Comparison of ENCODE assay signal across 8 mouse cellular contexts in genomic region chr15:36979488-36980201, GRCm38 (mm10). TPM values are rescaled to one million over a fixed set of nuclear protein-coding genes. Genes with fewer than 3 reads are reported as not detected.
DNase-seq lines count a peak whose midpoint lies in the region; ATAC-seq lines count a peak whose summit lies in the region.

No protein-coding gene starts in this region.

- peak; percentile 91 for DNase-seq in ES-CJ7 (ENCODE audit: low read depth, low spot score)
- DNase-seq in brain, embryonic 18.5 days (ENCODE audit: low read depth, low spot score) = peak; percentile 54
- peak; percentile 31 for DNase-seq in hindlimb bud, embryonic 11.5 days (ENCODE audit: extremely low spot score, low read depth, low spot score)
- peak; percentile 16 to 61 for DNase-seq in spleen, postnatal 10 days (ENCODE audit: low spot score in 2 of 2)
- DNase-seq in c-Kit-positive CD71-positive TER-119-positive erythroid progenitor cells, embryonic 14.5 days (ENCODE audit: low spot score) = no peak

- ATAC-seq in forebrain, embryonic 12.5 days (ENCODE audit: low FRiP score) = peak; percentile 94
- peak; percentile 72; the same call in 1 of the 2 replicates for ATAC-seq in limb, embryonic 12.5 days (ENCODE audit: insufficient number of reproducible peaks, insufficient read depth, low FRiP score, low TSS enrichment, low read depth)
- peak; percentile 89 for ATAC-seq in midbrain, embryonic 12.5 days (ENCODE audit: low FRiP score, low read depth)

- 4% methylated on average over 20 of the region's 20 CpGs for WGBS in forebrain, embryonic 12.5 days
- 7% methylated on average over 20 of the region's 20 CpGs for WGBS in limb, embryonic 12.5 days
- WGBS in midbrain, embryonic 12.5 days = 4% methylated on average over 20 of the region's 20 CpGs

- no peaks in the 10 kb centered on the region for H3K27me3 ChIP-seq in forebrain, embryonic 12.5 days
- no peaks in the 10 kb centered on the region for H3K27me3 ChIP-seq in limb, embryonic 12.5 days
- no peaks in the 10 kb centered on the region; the same call in 1 of the 2 replicates for H3K27me3 ChIP-seq in midbrain, embryonic 12.5 days

- H3K4me2 ChIP-seq in forebrain, embryonic 12.5 days = peak overlapping the region; percentile 62
- peak overlapping the region; percentile 60 for H3K4me2 ChIP-seq in limb, embryonic 12.5 days
- peak overlapping the region; percentile 55 for H3K4me2 ChIP-seq in midbrain, embryonic 12.5 days (replicated peaks)

- H3K4me1 ChIP-seq in forebrain, embryonic 12.5 days = peaks cover 23% of the 10 kb centered on the region
- H3K4me1 ChIP-seq in limb, embryonic 12.5 days (replicated peaks) = peaks cover 28% of the 10 kb centered on the region
- peaks cover 16% of the 10 kb centered on the region for H3K4me1 ChIP-seq in midbrain, embryonic 12.5 days

- H3K9me3 ChIP-seq in forebrain, embryonic 12.5 days = no peaks in the 10 kb centered on the region
- no peaks in the 10 kb centered on the region for H3K9me3 ChIP-seq in limb, embryonic 12.5 days
- no peaks in the 10 kb centered on the region for H3K9me3 ChIP-seq in midbrain, embryonic 12.5 days

- peak overlapping the region; percentile 56; the same call in 1 of the 2 replicates for H3K27ac ChIP-seq in forebrain, embryonic 12.5 days
- H3K27ac ChIP-seq in limb, embryonic 12.5 days = no peak overlapping the region
- H3K27ac ChIP-seq in midbrain, embryonic 12.5 days (replicated peaks) = no peak overlapping the region

- H3K9ac ChIP-seq in forebrain, embryonic 12.5 days = peak overlapping the region; percentile 48
- peak overlapping the region; percentile 47 for H3K9ac ChIP-seq in limb, embryonic 12.5 days (replicated peaks)
- peak overlapping the region; percentile 49 for H3K9ac ChIP-seq in midbrain, embryonic 12.5 days (replicated peaks)

- no peaks in the 10 kb centered on the region for H3K36me3 ChIP-seq in forebrain, embryonic 12.5 days (replicated peaks)
- no peaks in the 10 kb centered on the region for H3K36me3 ChIP-seq in limb, embryonic 12.5 days
- no peaks in the 10 kb centered on the region for H3K36me3 ChIP-seq in midbrain, embryonic 12.5 days

- H3K4me3 ChIP-seq in forebrain, embryonic 12.5 days (replicated peaks) = peak overlapping the region; percentile 38
- H3K4me3 ChIP-seq in limb, embryonic 12.5 days (replicated peaks) = peak overlapping the region; percentile 37
- H3K4me3 ChIP-seq in midbrain, embryonic 12.5 days = peak overlapping the region; percentile 38

RNA-seq across cellular contexts. Expression of gene Zfp706, which starts 27.9 kb away (rescaled TPM):
- 463 and 489 TPM in 2 replicates for polyA plus RNA-seq in forebrain, embryonic 12.5 days (2016; fragmentation: Nextera tagmentation; extraction: Ambion mirVana)
- 444 and 475 TPM in 2 replicates for polyA plus RNA-seq in limb, embryonic 12.5 days (2016; fragmentation: Nextera tagmentation; extraction: Ambion mirVana)
- polyA plus RNA-seq in midbrain, embryonic 12.5 days (2016; fragmentation: Nextera tagmentation; extraction: Ambion mirVana) = 439 and 444 TPM in 2 replicates
